Mouse (Mus musculus): ENCODE results near the gene Olfr463.
A peak's percentile ranks its signal among the peaks of the same experiment; 100 is the strongest.

The Olfr463 gene

DNA sequence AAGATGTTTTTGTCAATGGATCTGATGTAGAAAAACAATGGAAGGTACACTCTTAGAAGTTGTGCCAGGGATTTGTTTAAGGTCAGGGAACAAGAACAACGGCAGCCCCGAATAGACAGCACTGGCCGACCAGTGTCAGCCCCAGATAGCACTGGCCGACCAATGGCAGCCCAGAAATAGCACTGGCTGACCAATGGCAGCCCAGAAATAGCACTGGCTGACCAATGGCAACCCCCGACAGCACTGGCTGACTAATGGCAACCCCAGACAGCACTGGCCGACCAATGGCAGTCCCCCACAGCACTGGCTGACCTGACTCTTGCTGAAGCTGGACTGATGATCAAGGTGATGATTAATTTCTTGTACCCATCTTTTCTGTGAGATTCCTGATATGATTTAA lies 49.3 kb downstream of the Olfr463 start:
- peak; percentile 85 for DNase-seq (ENCODE audit: low read depth, low spot score)

GRCm38 (mm10) chr11:87846968-87847600 lies 50.1 kb downstream of the Olfr463 start:
- DNase-seq (ENCODE audit: low read depth, low spot score): peak; percentile 76
